Mouse (Mus musculus) hindbrain, embryonic 10.5 days (tissue): Measurements from ENCODE around the gene N4bp1. TPM values are rescaled to one million over a fixed set of nuclear protein-coding genes. Genes with fewer than 3 reads are reported as not detected.
A peak's percentile ranks its signal among the peaks of the same experiment; 100 is the strongest.

ENCODE experiments used
- DNase-seq: peaks from one replicate; pipeline ENCODE4 v3.0.0-alpha.2; 2017; ENCODE audit warnings: low spot score
- H3K27ac ChIP-seq: fragments of 300-500 bp; sonication (generic); 2 replicates; pipeline ENCODE4 v1.5.1; 2016; ENCODE audit warnings: mild to moderate bottlenecking, moderate library complexity
- H3K27me3 ChIP-seq: fragments of 300-500 bp; sonication (generic); 2 replicates; pipeline ENCODE4 v1.6.1; 2016; ENCODE audit warnings: mild to moderate bottlenecking; ENCODE audit not compliant: poor library complexity, insufficient read depth, severe bottlenecking
- H3K36me3 ChIP-seq: fragments of 300-500 bp; sonication (generic); 2 replicates; pipeline ENCODE4 v1.6.1; 2016; ENCODE audit warnings: mild to moderate bottlenecking, moderate library complexity
- H3K4me1 ChIP-seq: fragments of 300-500 bp; sonication (generic); replicated peaks from 2 replicates; pipeline ENCODE4 v1.6.1; 2016; ENCODE audit warnings: mild to moderate bottlenecking
- H3K4me3 ChIP-seq: fragments of 300-500 bp; sonication (generic); 2 replicates; pipeline ENCODE4 v1.5.1; 2016; ENCODE audit warnings: mild to moderate bottlenecking, moderate library complexity
- H3K9me3 ChIP-seq: fragments of 300-500 bp; sonication (generic); 2 replicates; pipeline ENCODE4 v1.6.1; 2016; ENCODE audit warnings: mild to moderate bottlenecking, moderate library complexity
- WGBS: fragments of 180-500 bp; shearing (Covaris S2); methylation state at CpG from one replicate; pipeline ENCODE4 v1.1.7; 2016; 5-methylcytosine and 5-hydroxymethylcytosine counted together
- polyA plus RNA-seq: library from polyadenylated mRNA; unstranded; fragments of >200 nt; fragmentation: Nextera tagmentation; extraction: Ambion mirVana; gene quantifications from 2 replicates; pipeline ENCODE4 v1.2.1, GENCODE M21; 2016

The N4bp1 gene
- polyA plus RNA-seq, 1 experiment from 2014 or later = 9.2 TPM

DNA sequence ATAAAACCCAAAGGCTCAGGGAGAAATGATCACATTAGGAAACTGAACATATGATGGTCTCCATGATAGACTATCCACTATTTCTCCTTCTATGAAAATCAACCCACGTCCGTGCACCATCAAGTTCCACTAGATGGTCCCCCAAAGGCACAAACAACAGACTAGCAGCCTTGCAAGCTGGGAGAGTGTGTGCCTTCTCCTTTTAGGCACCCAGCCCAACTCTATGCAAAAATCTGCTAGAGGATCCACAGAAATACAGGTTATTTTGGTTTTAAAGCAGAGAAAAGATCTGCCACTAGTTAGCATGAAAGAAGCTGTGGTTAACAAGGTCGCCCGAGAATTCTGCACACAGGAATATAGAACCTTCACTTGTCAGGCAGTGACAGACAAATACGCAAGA is 39.2 kb downstream of the N4bp1 start:
- 95% methylated on average over 5 of the region's 5 CpGs for WGBS
- DNase-seq = no peak
- H3K27me3 ChIP-seq = no peaks in the 10 kb centered on the region
- no peak overlapping the region for H3K27ac ChIP-seq
- no peak overlapping the region for H3K4me3 ChIP-seq
- peaks cover 96% of the 10 kb centered on the region for H3K36me3 ChIP-seq
- no peaks in the 10 kb centered on the region for H3K9me3 ChIP-seq
- H3K4me1 ChIP-seq = 0 out of 2 replicates have a peak, but pooled peaks cover 3% of the 10 kb centered on the region

DNA sequence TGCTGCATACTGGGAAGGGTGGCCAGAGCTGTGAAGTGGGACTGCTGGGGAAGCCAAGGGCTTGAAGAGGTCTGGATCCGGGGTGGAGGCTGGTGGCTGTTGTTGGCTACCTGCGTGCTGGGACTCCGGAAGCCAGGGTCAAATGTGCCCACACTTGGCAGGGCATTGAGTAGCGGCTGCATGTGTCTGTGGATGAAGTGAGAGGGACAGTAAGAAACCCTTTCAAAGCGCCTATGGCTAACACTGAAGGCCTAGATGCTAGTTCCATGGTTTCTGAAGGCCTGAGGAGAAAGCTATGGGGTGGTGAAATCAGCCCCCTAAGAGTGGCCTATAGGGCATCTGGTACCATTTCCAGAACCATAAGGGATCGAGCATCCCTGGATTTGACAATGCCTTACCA is 40.2 kb downstream of the N4bp1 start:
- H3K4me3 ChIP-seq = no peak overlapping the region
- H3K36me3 ChIP-seq = peaks cover 96% of the 10 kb centered on the region
- DNase-seq = no peak
- H3K27ac ChIP-seq = no peak overlapping the region
- H3K27me3 ChIP-seq = no peaks in the 10 kb centered on the region
- H3K9me3 ChIP-seq = no peaks in the 10 kb centered on the region
- 92% methylated on average over 6 of the region's 6 CpGs for WGBS
- H3K4me1 ChIP-seq = 0 out of 2 replicates have a peak, but pooled peaks cover 3% of the 10 kb centered on the region

DNA sequence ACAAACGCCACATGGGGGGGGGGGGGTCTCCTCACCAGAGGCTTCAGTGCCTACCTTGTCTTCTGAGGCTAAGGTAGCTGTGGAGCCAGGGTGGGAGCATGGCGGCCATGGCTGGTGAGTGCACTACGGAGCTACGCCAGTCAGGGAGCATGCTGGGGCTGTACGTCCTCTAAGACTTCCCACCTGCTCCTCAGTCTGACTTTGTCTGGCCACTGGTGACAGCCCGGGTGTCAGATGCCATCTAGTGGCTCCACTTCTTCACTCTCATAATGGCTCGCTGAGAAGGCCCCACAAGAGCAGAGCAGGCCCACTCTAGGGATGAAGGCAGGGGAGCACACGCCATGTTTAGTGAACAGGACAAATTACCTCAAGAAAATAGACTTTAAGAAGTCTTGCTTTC is 41.2 kb downstream of the N4bp1 start:
- H3K4me3 ChIP-seq = no peak overlapping the region
- peak; percentile 35 for DNase-seq
- H3K27me3 ChIP-seq = no peaks in the 10 kb centered on the region
- H3K9me3 ChIP-seq = no peaks in the 10 kb centered on the region
- 72% methylated on average over 8 of the region's 8 CpGs for WGBS
- H3K27ac ChIP-seq = no peak overlapping the region
- peaks cover 98% of the 10 kb centered on the region for H3K36me3 ChIP-seq
- 0 out of 2 replicates have a peak, but pooled peaks cover 3% of the 10 kb centered on the region for H3K4me1 ChIP-seq

DNA sequence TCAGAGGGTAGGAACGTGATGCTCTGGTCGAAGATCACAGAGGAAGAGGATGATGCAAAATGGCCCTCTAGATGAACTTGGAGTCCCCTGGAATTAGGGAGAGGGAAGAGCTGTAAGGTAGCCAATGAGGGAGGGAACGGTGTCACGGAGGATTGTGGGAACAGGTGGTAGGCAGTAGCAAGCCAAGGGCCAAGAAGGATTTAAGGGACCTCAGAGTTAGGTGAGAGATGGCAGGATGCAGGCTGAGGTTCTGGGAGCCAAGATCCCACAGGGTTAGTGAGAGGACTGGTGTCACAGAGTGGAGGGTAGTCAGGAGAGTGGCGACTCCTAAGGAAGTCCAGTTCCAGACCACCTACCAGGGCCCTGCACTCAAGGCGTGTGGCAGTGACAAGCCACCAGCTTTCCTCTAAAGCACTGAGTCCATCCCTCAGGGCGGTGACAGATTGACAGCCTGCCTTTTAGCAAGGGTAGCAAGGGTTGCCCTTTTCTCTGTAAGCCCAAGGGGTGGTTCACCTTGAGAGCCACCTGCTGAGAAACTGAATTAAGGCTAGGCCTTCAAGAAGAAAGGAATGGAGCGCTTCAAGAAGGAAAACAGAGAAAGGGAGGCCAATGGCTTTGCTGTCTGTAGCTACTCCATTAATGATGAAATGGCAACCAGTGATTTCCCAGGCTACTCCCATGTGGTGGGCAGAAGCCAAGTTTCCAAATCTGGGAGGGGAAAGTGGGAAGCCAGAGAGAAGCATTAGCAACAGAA is 43.3 kb downstream of the N4bp1 start:
- no peaks in the 10 kb centered on the region for H3K9me3 ChIP-seq
- no peak for DNase-seq
- H3K27ac ChIP-seq = no peak overlapping the region
- H3K27me3 ChIP-seq = no peaks in the 10 kb centered on the region
- peaks cover 81% of the 10 kb centered on the region for H3K36me3 ChIP-seq
- H3K4me3 ChIP-seq = no peak overlapping the region
- H3K4me1 ChIP-seq = 0 out of 2 replicates have a peak, but pooled peaks cover 3% of the 10 kb centered on the region
- WGBS = 84% methylated on average over 8 of the region's 8 CpGs

DNA sequence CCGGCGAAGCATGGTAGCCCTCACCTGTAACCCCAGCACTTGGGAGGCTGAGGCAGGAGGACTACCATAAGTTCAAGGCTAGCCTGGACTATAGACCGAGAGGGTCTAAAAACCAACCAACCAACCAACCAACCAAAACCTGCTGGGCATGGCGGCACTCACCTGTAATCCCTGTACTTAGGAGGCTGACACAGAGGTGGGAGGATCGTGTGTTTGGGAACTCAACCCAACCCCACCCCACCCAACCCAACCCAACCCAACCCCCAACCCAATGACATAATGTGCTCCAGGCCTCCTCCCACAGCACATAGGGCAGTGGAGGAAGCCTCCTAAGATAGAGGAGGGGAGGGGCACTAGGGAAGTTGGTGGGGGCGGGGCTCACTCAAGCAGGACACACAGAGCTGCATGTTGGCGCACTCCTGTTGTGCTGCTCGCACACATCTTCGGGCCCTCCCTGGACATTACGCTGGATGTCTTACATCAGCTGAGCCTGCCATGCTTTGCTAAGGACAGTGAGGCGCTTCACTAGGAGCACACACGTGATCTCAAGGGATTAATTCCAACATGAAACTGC is 44.9 kb downstream of the N4bp1 start:
- Histone ChIP-seq H3K27me3 (no peaks in the 10 kb centered on the region), H3K36me3 (peaks cover 65% of the 10 kb centered on the region), H3K27ac (no peak overlapping the region), H3K4me1 (0 out of 2 replicates have a peak, but pooled peaks cover 3% of the 10 kb centered on the region), H3K4me3 (no peak overlapping the region), H3K9me3 (no peaks in the 10 kb centered on the region)
- 94% methylated on average over 12 of the region's 12 CpGs for WGBS
- DNase-seq = no peak

DNA sequence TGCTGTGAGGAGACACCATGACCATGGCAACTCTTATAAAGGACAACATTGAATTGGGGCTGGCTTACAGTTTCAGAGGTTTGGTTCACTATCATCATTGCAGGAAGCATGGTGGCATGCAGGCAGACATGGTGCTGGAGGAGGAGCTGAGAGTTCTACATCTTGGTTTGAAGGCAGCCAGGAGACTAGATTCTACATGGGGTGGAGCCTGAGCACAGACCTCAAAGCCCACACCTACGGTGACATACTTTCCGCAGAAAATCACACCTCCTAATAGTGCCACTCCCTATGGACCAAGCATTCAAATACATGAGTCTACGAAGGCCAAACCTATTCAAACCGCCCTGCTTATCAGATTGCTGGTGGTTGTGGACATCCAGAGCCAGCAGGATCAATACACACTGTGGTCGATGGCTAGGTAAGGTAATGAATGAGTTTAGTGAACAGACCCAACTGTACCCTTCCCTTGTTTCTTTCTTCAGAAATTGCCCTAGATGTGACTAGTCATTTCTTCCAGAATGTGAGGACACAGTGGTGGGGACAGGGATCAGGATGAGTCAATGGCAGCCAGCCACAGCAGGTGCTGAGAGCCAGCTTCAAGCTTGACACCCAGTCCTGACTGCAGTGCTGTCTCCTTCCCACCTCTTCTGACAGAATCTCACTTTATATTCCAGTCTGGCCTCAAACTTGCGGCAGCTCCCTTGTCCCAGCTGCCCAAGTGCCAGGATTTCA is 46.2 kb downstream of the N4bp1 start:
- no peaks in the 10 kb centered on the region for H3K27me3 ChIP-seq
- H3K27ac ChIP-seq = no peak overlapping the region
- H3K4me1 ChIP-seq = peaks cover 2% of the 10 kb centered on the region; the same call in 1 of the 2 replicates
- DNase-seq = no peak
- 93% methylated on average over 6 of the region's 6 CpGs for WGBS
- H3K36me3 ChIP-seq = peaks cover 54% of the 10 kb centered on the region
- H3K4me3 ChIP-seq = no peak overlapping the region
- H3K9me3 ChIP-seq = no peaks in the 10 kb centered on the region

DNA sequence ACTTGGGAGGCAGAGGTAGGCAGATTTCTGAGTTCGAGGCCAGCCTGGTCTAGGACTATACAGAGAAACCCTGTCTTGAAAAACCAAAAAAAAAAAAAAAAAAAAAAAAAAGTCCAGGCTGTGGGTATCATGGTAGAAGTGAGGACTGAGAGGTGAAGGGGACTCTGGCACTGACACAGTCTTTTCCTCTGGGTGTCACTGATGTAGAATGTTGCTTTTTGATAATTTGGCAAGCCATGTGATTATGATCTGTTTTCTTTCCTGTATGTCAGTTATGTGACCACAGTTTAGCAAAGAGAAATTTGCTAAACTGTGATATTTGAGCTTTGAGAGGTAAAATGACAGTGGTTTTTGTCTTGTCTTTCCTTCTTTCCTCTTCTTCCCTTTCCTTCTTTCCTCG is 47.8 kb downstream of the N4bp1 start:
- DNase-seq = no peak

DNA sequence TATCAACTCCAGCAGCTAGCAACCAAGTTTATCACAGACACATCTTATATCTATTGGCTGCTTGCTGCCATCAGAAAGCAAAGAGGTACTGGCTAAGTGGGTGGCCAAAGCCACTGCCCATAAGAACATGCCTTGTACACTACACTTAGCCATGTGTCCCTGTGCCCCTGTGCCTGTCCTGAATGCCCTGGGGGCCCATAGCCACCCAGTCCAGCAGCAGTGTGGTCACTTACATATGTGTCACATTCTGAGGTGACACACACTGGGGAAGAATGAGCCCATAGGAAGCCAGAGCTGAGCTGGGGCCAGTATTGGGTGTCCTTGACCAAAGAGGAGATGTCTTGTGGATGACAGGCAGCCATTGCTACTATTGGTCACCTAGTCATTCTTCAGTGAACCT is 49.2 kb downstream of the N4bp1 start:
- Histone ChIP-seq H3K4me1 (no peaks in the 10 kb centered on the region; the same call in 1 of the 2 replicates), H3K36me3 (peaks cover 25% of the 10 kb centered on the region), H3K4me3 (no peak overlapping the region), H3K27ac (no peak overlapping the region), H3K9me3 (no peaks in the 10 kb centered on the region), H3K27me3 (no peaks in the 10 kb centered on the region)
- DNase-seq = no peak

More for the DNA sequence above, 47.8 kb downstream of the N4bp1 start:
- Histone ChIP-seq H3K27me3 (no peaks in the 10 kb centered on the region), H3K9me3 (no peaks in the 10 kb centered on the region), H3K27ac (no peak overlapping the region), H3K4me1 (no peaks in the 10 kb centered on the region; the same call in 1 of the 2 replicates), H3K36me3 (peaks cover 38% of the 10 kb centered on the region), H3K4me3 (no peak overlapping the region)
- 80% methylated on average over 2 of the region's 2 CpGs for WGBS

DNA sequence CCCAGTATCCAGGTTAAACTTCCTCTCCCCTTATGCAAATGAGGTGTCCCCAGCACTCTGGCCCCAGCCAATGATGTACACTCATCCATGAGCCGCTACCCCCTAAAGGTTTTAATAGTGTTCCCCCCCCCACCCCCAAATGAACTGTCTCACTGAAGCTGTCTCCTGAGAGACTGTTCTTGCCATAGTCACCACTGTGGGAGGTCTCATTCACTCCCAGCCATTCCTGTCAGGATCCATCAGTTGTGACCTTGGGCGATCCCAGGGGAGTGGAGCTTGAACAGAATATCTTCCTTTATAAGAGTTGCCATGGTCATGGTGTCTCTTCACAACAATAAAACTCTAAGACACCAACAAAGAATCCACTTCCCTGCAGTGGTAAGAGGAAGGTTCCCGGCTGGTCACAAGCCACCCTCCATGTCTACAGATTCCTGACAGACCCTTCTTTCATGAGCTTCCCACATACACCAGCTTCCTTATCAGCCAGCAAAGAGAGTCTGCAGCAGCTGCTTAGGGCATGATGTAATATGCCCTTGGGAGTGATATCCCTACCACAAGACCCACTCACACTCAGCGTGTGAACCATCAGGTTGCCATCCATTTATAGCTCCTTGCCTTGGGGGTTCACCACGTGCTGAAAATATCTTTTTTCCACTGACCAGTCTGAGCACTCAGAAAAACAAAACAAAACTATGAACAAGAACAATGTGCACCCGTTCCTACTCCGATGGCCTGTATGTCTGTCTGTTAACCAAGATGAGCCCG is 50.4 kb downstream of the N4bp1 start:
- WGBS = 85% methylated on average over 8 of the region's 8 CpGs
- Histone ChIP-seq H3K27ac (no peak overlapping the region), H3K9me3 (no peaks in the 10 kb centered on the region), H3K27me3 (no peaks in the 10 kb centered on the region), H3K36me3 (peaks cover 13% of the 10 kb centered on the region), H3K4me1 (no peaks in the 10 kb centered on the region; the same call in 1 of the 2 replicates), H3K4me3 (no peak overlapping the region)
- DNase-seq = no peak

DNA sequence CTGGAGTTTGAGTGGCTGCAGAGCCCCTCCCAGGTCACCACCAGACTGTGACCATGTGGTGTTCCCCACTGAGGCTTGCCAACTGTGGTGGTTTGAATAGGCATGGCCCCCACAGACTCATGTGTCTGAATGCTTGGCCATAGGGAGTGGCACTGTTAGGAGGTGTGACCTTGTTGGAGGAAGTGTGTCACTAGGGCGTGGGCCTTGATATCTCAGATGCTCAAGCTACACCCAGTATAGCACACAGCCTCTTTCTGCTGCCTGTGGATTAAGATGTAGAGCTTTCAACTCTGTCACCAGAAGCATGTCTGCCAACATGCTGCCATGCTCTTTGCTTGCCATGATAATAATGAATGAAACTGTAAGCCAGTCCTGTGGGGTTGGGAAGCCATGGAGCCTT is 51.1 kb downstream of the N4bp1 start:
- Histone ChIP-seq H3K36me3 (peaks cover 5% of the 10 kb centered on the region), H3K27ac (no peak overlapping the region), H3K9me3 (no peaks in the 10 kb centered on the region), H3K27me3 (no peaks in the 10 kb centered on the region), H3K4me1 (no peaks in the 10 kb centered on the region; the same call in 1 of the 2 replicates), H3K4me3 (no peak overlapping the region)
- 92% methylated on average over 1 of the region's 1 CpGs for WGBS
- DNase-seq = no peak

DNA sequence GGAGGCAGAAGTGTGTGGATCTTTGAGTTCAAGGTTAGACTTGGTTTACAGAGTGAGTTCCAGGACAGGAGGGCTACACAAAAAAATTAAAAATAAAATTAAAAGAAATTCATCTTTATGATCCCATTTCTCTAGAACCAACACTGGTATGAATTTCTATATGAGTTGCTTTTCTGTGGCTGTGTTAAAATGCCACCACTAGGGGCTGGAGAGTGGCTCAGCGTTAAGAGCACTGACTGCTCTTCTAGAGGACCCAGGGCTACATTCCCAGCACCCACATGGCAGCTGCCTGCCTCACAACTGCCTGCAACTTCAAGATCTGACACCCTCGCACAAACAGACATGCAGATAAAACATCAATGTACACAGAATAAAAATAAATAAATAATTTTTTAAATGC is 56.1 kb downstream of the N4bp1 start:
- no peak for DNase-seq
- H3K4me1 ChIP-seq = no peaks in the 10 kb centered on the region

DNA sequence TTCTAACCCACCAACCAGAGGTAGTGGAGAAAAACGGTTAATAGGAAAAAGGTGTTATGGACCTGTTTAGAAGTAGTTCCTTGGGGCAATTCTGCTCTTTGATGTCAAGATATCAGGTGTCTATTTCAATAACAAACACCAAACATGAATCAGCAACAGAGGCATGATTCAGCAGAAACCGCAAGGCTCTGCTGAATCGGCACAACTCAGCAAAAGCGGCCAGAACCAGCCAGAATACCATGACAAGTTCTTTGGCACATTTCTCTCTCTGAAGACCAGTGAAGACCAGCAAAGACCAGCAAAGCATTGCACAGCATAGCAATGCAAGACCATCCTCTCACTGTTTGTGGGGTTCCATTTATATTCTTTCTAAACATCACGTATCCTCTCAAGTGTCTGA is 57.9 kb downstream of the N4bp1 start:
- H3K4me1 ChIP-seq = no peaks in the 10 kb centered on the region
- DNase-seq = no peak

More for the DNA sequence above, 56.1 kb downstream of the N4bp1 start:
- Histone ChIP-seq H3K9me3 (no peaks in the 10 kb centered on the region), H3K27ac (no peak overlapping the region), H3K36me3 (no peaks in the 10 kb centered on the region), H3K4me3 (no peak overlapping the region), H3K27me3 (no peaks in the 10 kb centered on the region)
- 58% methylated on average over 2 of the region's 2 CpGs for WGBS

More for the DNA sequence above, 57.9 kb downstream of the N4bp1 start:
- no peaks in the 10 kb centered on the region for H3K9me3 ChIP-seq
- H3K4me3 ChIP-seq = no peak overlapping the region
- WGBS = 94% methylated on average over 5 of the region's 5 CpGs
- H3K36me3 ChIP-seq = no peaks in the 10 kb centered on the region
- H3K27ac ChIP-seq = no peak overlapping the region
- no peaks in the 10 kb centered on the region for H3K27me3 ChIP-seq
